In the genomic region with DNA sequence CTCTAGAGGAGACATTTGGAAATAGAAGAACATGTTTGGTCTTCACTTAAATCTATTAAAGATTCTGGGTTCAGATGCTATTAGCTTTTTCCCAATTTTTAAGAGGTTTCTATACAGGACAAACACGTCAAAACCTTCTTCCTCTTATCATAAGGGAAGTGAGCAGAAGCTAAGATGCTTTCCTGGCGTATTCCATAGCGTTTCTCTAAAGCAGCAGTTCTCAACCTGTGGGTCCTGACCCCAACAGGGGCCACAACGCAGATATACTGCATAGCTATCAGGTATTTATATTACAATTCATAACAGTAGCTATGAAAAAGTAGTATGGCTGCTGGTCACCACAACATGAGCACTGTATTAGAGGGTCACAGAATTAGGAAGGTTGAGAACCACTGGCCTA, we compare ENCODE assay signal across 34 mouse cellular contexts. TPM values are rescaled to one million over a fixed set of nuclear protein-coding genes. Genes with fewer than 3 reads are reported as not detected.
DNase-seq lines count a peak whose midpoint lies in the region; ATAC-seq and TF ChIP-seq lines count a peak whose summit lies in the region.
"Had no signal": no experiment of that assay in that cellular context is flagged by ENCODE, and none has a peak within 500 bp of the region (broad histone marks: within the 10 kb centered on the region; RNA-seq: fewer than 3 reads in every experiment).

No protein-coding gene starts in this region.

- no peaks in the 10 kb centered on the region for H3K9me3 ChIP-seq in forebrain, embryonic 14.5 days (replicated peaks; ENCODE audit: control insufficient read depth, low read length)
- H3K9me3 ChIP-seq: hindbrain, embryonic 13.5 days had no signal

- no peaks in the 10 kb centered on the region for H3K27me3 ChIP-seq in forebrain, embryonic 14.5 days (replicated peaks; ENCODE audit: control insufficient read depth, insufficient read depth, low read length)
- H3K27me3 ChIP-seq: forebrain, embryonic 13.5 days; hindbrain, embryonic 13.5 days had no signal

- DNase-seq in heart, adult 11 months: peak; percentile 66
- no peak for DNase-seq in heart, adult 8-10 months (ENCODE audit: low spot score)
- no peak for DNase-seq in forebrain, embryonic 14.5 days (ENCODE audit: low spot score)
- DNase-seq in left cerebral cortex, adult 9 months (ENCODE audit: low spot score in 2 of 2): no peak
- DNase-seq in neural tube, embryonic 10.5 days (ENCODE audit: extremely low spot score, low spot score): no peak
- DNase-seq: adrenal gland, postnatal 10 days; adrenal gland, postnatal 36 days; cerebellum, adult 18-20 months; cerebellum, adult 9-10 months; cerebellum, postnatal 14 days; forebrain, postnatal 0 days; gastrocnemius, adult 2 months; gastrocnemius, postnatal 14 days; heart, adult 2 months; heart, postnatal 36 days had no signal

- H3K27ac ChIP-seq in bone marrow, adult 2 months (ENCODE audit: control insufficient read depth, insufficient read depth, low read depth, low read length, poor library complexity): peak overlapping the region; percentile 61; the same call in 1 of the 2 replicates
- peak overlapping the region; percentile 60 for H3K27ac ChIP-seq in macrophage
- no peak overlapping the region for H3K27ac ChIP-seq in forebrain, embryonic 14.5 days (ENCODE audit: low read depth, low read length)
- H3K27ac ChIP-seq: forebrain, embryonic 10.5 days; forebrain, embryonic 13.5 days; heart, adult 2 months; hindbrain, embryonic 10.5 days; hindbrain, embryonic 13.5 days had no signal

- peak; percentile 60; the same call in 1 of the 2 replicates for ATAC-seq in monocyte, adult 5-6 weeks (replicated peaks; ENCODE audit: insufficient number of reproducible peaks, low FRiP score, low TSS enrichment, poor library complexity, severe bottlenecking)
- no peak for ATAC-seq in forebrain, embryonic 14.5 days
- ATAC-seq: forebrain, embryonic 13.5 days; forebrain, postnatal 0 days; hindbrain, embryonic 16.5 days; Patski had no signal

- no peak overlapping the region for H3K9ac ChIP-seq in forebrain, embryonic 14.5 days (ENCODE audit: low read length)
- H3K9ac ChIP-seq: forebrain, embryonic 13.5 days; forebrain, postnatal 0 days; hindbrain, embryonic 13.5 days had no signal

- TF ChIP-seq POLR2A in bone marrow, adult 2 months (IDR thresholded peaks at IDR 0.05; ENCODE audit: borderline replicate concordance, control insufficient read depth, low read depth, low read length): no peak

- no peaks in the 10 kb centered on the region for H3K79me2 ChIP-seq in macrophage (ENCODE audit: inconsistent target)

- no peak overlapping the region for H3K4me3 ChIP-seq in bone marrow, adult 2 months (replicated peaks; ENCODE audit: control insufficient read depth, low read depth, low read length)
- H3K4me3 ChIP-seq in macrophage (ENCODE audit: inconsistent target): no peak overlapping the region
- no peak overlapping the region for H3K4me3 ChIP-seq in forebrain, embryonic 14.5 days (ENCODE audit: low read depth, low read length)
- H3K4me3 ChIP-seq: forebrain, embryonic 10.5 days; forebrain, embryonic 13.5 days; gastrocnemius, adult 2 months; heart, adult 2 months; hindbrain, embryonic 10.5 days; hindbrain, embryonic 13.5 days had no signal

- 50% methylated on average over 4 of the region's 4 CpGs for WGBS in bone marrow, adult 2 months
- 23% methylated on average over 4 of the region's 4 CpGs for WGBS in macrophage (ENCODE audit: missing documents)
- 90% methylated on average over 4 of the region's 4 CpGs for WGBS in forebrain, embryonic 14.5 days

- no peak overlapping the region for H3K4me2 ChIP-seq in forebrain, embryonic 14.5 days (ENCODE audit: low read length)
- H3K4me2 ChIP-seq: forebrain, embryonic 13.5 days; heart, embryonic 11.5 days; hindbrain, embryonic 13.5 days had no signal

- no peaks in the 10 kb centered on the region for H3K36me3 ChIP-seq in macrophage (ENCODE audit: inconsistent target)
- H3K36me3 ChIP-seq in forebrain, embryonic 14.5 days (ENCODE audit: control insufficient read depth, insufficient read depth, low read length): no peaks in the 10 kb centered on the region
- H3K36me3 ChIP-seq: forebrain, embryonic 10.5 days; hindbrain, embryonic 10.5 days; hindbrain, embryonic 13.5 days had no signal

- H3K4me1 ChIP-seq in bone marrow, adult 2 months (ENCODE audit: control insufficient read depth, insufficient read depth, low read length): no peaks in the 10 kb centered on the region
- H3K4me1 ChIP-seq in forebrain, embryonic 14.5 days (ENCODE audit: control insufficient read depth, insufficient read depth, low read length): no peaks in the 10 kb centered on the region
- H3K4me1 ChIP-seq: forebrain, embryonic 10.5 days; forebrain, embryonic 13.5 days; hindbrain, embryonic 10.5 days; hindbrain, embryonic 13.5 days had no signal

- no peak for TF ChIP-seq CTCF in bone marrow, adult 2 months (IDR thresholded peaks at IDR 0.05; ENCODE audit: control insufficient read depth, insufficient read depth, low read length)

RNA-seq across cellular contexts. Expression of gene Gm5426, which starts 27.4 kb away (rescaled TPM):
- not detected for total RNA-seq in heart, adult 8-10 months (2022)
- not detected in 2 replicates for polyA plus RNA-seq in bone marrow, adult 2 months (2011; ENCODE audit: insufficient read depth, insufficient read length, low replicate concordance, missing spikeins)
- total RNA-seq in macrophage (2018; cell fraction: chromatin; rRNA removed): not detected
- total RNA-seq in macrophage (2018; cell fraction: cytosol; rRNA removed): not detected
- 1 to 10 TPM in 1 of 26 experiments, not detected in 25; 7.3 TPM for total RNA-seq in macrophage (2018; cell fraction: nucleus; rRNA removed)
- not detected in 3 replicates for polyA plus RNA-seq in macrophage (2018)
- total RNA-seq in monocyte, adult 5-6 weeks (2017): not detected in 3 replicates
- not detected in 2 replicates for polyA plus RNA-seq in forebrain, embryonic 14.5 days (2014; fragmentation: Nextera tagmentation; extraction: Ambion mirVana)
- total RNA-seq: adrenal gland, adult 18-20 months; adrenal gland, postnatal 10 days; adrenal gland, postnatal 36 days; ES-E14; forebrain, postnatal 0 days; gastrocnemius, adult 2 months; gastrocnemius, postnatal 14 days; gastrocnemius, postnatal 4 days; heart, adult 2 months; heart, postnatal 36 days had no signal
- polyA plus RNA-seq: brain, embryonic 14.5 days; embryonic facial prominence, embryonic 11.5 days; embryonic facial prominence, embryonic 14.5 days; forebrain, embryonic 10.5 days; forebrain, embryonic 13.5 days; forebrain, postnatal 0 days; frontal cortex, adult 2 months; heart, adult 2 months; heart, embryonic 11.5 days; heart, embryonic 14.5 days; heart, postnatal 0 days; hindbrain, embryonic 10.5 days; hindbrain, embryonic 13.5 days; hindbrain, embryonic 16.5 days; Patski had no signal
